Mouse (Mus musculus) CH12.LX (cell line): ENCODE measurements around the gene Pmepa1.

Experiments
- CTCF ChIP-seq, 2 experiments: IDR thresholded peaks in 1 of 2; conservative IDR thresholded peaks in 1 of 2; 2 replicates each; pipeline ENCODE4 v1.5.1; 2011 to 2012; ENCODE audit warnings: low read depth in 2 of 2, low read length in 2 of 2, improper control_type of control experiment in 1 of 2, inconsistent platforms in 1 of 2, mild to moderate bottlenecking in 1 of 2, moderate library complexity in 1 of 2
- HCFC1 ChIP-seq: IDR thresholded peaks from 2 replicates; pipeline ENCODE4 v1.6.1; 2012; ENCODE audit warnings: low read depth, mild to moderate bottlenecking, inconsistent platforms, low read length, improper control_type of control experiment
- IRF4 ChIP-seq: IDR thresholded peaks from 2 replicates; pipeline ENCODE4 v1.6.1; 2014; ENCODE audit warnings: low read depth, mild to moderate bottlenecking, inconsistent platforms, low read length, improper control_type of control experiment
- POLR2A ChIP-seq: IDR thresholded peaks from 2 replicates; pipeline ENCODE4 v1.6.1; 2011; ENCODE audit warnings: low read depth, mild to moderate bottlenecking, improper control_type of control experiment, low read length
- TBP ChIP-seq: conservative IDR thresholded peaks from 2 replicates; pipeline ENCODE4 v1.6.1; 2011; ENCODE audit warnings: low read depth, low read length, improper control_type of control experiment
- ZKSCAN1 ChIP-seq: IDR thresholded peaks from 2 replicates; pipeline ENCODE4 v1.6.1; 2012; ENCODE audit warnings: low read depth, inconsistent platforms, low read length, improper control_type of control experiment, borderline replicate concordance

GRCm38 (mm10) chr2:173186047-173186943 is 90.0 kb downstream of the Pmepa1 start:
- no peak for TF ChIP-seq ZKSCAN1
- TF ChIP-seq CTCF (conservative IDR thresholded peaks at IDR 0.05 in 1 of 2, IDR thresholded peaks at IDR 0.05 in 1 of 2; ENCODE audit: low read depth in 2 of 2, low read length in 2 of 2), result peak in 1 of 2 experiments; percentile 93; a peak in 2 of 4 replicates
- no peak for TF ChIP-seq TBP
- no peak for TF ChIP-seq IRF4
- TF ChIP-seq POLR2A, result no peak
- no peak for TF ChIP-seq HCFC1
